Mouse (Mus musculus) limb, embryonic 10.5 days (tissue): ENCODE measurements at regions not wholly inside any gene's neighbourhood (a gene's known extent, or its start where the extent isn't known, plus 50 kb on each side); places are given as distances from the start of the nearest gene placed in this dataset.

Experiments
- DNase-seq: peaks from one replicate; pipeline ENCODE4 v3.0.0-alpha.2; 2017; ENCODE audit warnings: low spot score
- H3K27ac ChIP-seq: fragments of 300-500 bp; sonication (generic); 2 replicates; pipeline ENCODE4 v1.5.1; 2016; ENCODE audit warnings: mild to moderate bottlenecking
- H3K27me3 ChIP-seq: fragments of 300-500 bp; sonication (generic); 2 replicates; pipeline ENCODE4 v1.6.1; 2016; ENCODE audit warnings: low read depth, mild to moderate bottlenecking; ENCODE audit not compliant: poor library complexity, severe bottlenecking
- H3K36me3 ChIP-seq: fragments of 300-500 bp; sonication (generic); 2 replicates; pipeline ENCODE4 v1.6.1; 2016; ENCODE audit warnings: mild to moderate bottlenecking, moderate library complexity
- H3K4me1 ChIP-seq: fragments of 300-500 bp; sonication (generic); 2 replicates; pipeline ENCODE4 v1.6.1; 2016
- H3K4me3 ChIP-seq: fragments of 300-500 bp; sonication (generic); 2 replicates; pipeline ENCODE4 v1.5.1; 2016; ENCODE audit warnings: mild to moderate bottlenecking, moderate library complexity
- H3K9me3 ChIP-seq: fragments of 300-500 bp; sonication (generic); replicated peaks from 2 replicates; pipeline ENCODE4 v1.6.1; 2016; ENCODE audit warnings: mild to moderate bottlenecking
- WGBS: fragments of 180-500 bp; shearing (Covaris S2); methylation state at CpG from one replicate; pipeline ENCODE4 v1.1.7; 2016; 5-methylcytosine and 5-hydroxymethylcytosine counted together

- 85% methylated on average over 3 of the region's 3 CpGs for WGBS
- H3K4me1 ChIP-seq, result no peaks in the 10 kb centered on the region
- peaks cover 66% of the 10 kb centered on the region for H3K27me3 ChIP-seq
- no peaks in the 10 kb centered on the region for H3K36me3 ChIP-seq
- H3K4me3 ChIP-seq, result no peak overlapping the region
- no peak for DNase-seq
- H3K9me3 ChIP-seq, result no peaks in the 10 kb centered on the region
- no peak overlapping the region for H3K27ac ChIP-seq
Measured at GRCm38 (mm10) chrX:164878336-164878735, 101.8 kb downstream of the Mospd2 start.

DNA sequence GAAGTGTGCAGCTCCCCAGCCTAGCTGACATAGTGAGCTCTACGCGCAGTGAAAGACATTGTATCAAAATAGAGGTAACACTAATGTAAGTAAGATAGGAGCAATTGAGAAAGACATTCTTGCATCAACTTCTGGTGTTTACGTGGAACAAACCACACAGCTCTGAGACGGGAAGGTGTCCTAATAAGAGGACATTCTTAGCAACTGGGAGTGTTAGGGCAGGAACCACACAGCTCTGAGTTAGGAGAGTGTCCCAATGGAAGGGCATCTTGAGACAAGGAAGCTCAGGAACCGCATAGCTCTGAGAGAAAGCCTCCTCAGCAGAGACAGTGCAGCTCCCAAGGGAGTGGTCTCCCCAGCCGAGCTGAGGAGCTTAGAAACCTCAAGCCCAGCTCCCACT lies 139.8 kb downstream of the Mospd2 start:
- no peaks in the 10 kb centered on the region for H3K4me1 ChIP-seq
- peaks cover 70% of the 10 kb centered on the region for H3K27me3 ChIP-seq
- H3K4me3 ChIP-seq, result no peak overlapping the region
- 89% methylated on average over 6 of the region's 6 CpGs for WGBS
- H3K36me3 ChIP-seq, result no peaks in the 10 kb centered on the region
- H3K27ac ChIP-seq, result no peak overlapping the region
- no peak for DNase-seq
- no peaks in the 10 kb centered on the region for H3K9me3 ChIP-seq

- Histone ChIP-seq H3K9me3 (no peaks in the 10 kb centered on the region), H3K27ac (no peak overlapping the region), H3K4me3 (no peak overlapping the region), H3K36me3 (no peaks in the 10 kb centered on the region), H3K4me1 (no peaks in the 10 kb centered on the region), H3K27me3 (peaks cover 67% of the 10 kb centered on the region)
- no peak for DNase-seq
Measured at GRCm38 (mm10) chrX:164820906-164821305, 159.3 kb downstream of the Mospd2 start.

- H3K27me3 ChIP-seq, result peaks cover 16% of the 10 kb centered on the region
- H3K4me3 ChIP-seq, result no peak overlapping the region
- H3K36me3 ChIP-seq, result no peaks in the 10 kb centered on the region
- 51% methylated on average over 3 of the region's 3 CpGs for WGBS
- H3K9me3 ChIP-seq, result no peaks in the 10 kb centered on the region
- no peaks in the 10 kb centered on the region for H3K4me1 ChIP-seq
- no peak overlapping the region for H3K27ac ChIP-seq
- no peak for DNase-seq
Measured at GRCm38 (mm10) chrX:164787293-164787692, 192.9 kb downstream of the Mospd2 start.

DNA sequence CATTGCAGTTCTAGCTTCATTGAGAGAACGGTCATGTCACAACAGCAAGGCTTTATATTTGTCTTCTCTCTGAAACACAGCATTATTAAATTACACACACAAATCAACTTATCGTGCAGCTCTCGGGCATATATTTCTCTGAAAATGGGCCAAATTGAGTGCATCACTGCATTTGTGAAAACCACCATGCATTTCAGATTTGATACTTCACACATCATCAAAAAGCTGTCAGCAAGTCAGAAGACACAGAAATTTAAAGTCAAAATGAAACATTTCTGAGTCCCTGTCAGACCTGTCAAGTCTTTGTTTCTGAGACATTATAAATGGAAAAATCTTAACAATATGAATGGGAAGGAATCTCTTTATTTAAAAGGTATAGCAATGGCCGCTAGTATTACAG lies 215.3 kb downstream of the Mospd2 start:
- peaks cover 34% of the 10 kb centered on the region; the same call in 1 of the 2 replicates for H3K27me3 ChIP-seq
- H3K4me3 ChIP-seq, result no peak overlapping the region
- no peaks in the 10 kb centered on the region for H3K36me3 ChIP-seq
- WGBS, result 89% methylated on average over 4 of the region's 4 CpGs
- DNase-seq, result no peak
- H3K9me3 ChIP-seq, result no peaks in the 10 kb centered on the region
- no peaks in the 10 kb centered on the region for H3K4me1 ChIP-seq
- no peak overlapping the region for H3K27ac ChIP-seq

- no peak overlapping the region for H3K4me3 ChIP-seq
- no peak overlapping the region for H3K27ac ChIP-seq
- no peaks in the 10 kb centered on the region for H3K4me1 ChIP-seq
- no peaks in the 10 kb centered on the region for H3K36me3 ChIP-seq
- peaks cover 29% of the 10 kb centered on the region; the same call in 1 of the 2 replicates for H3K27me3 ChIP-seq
- 79% methylated on average over 2 of the region's 2 CpGs for WGBS
- H3K9me3 ChIP-seq, result no peaks in the 10 kb centered on the region
- DNase-seq, result no peak
Measured at GRCm38 (mm10) chrX:164763764-164764445, 216.3 kb downstream of the Mospd2 start.

DNA sequence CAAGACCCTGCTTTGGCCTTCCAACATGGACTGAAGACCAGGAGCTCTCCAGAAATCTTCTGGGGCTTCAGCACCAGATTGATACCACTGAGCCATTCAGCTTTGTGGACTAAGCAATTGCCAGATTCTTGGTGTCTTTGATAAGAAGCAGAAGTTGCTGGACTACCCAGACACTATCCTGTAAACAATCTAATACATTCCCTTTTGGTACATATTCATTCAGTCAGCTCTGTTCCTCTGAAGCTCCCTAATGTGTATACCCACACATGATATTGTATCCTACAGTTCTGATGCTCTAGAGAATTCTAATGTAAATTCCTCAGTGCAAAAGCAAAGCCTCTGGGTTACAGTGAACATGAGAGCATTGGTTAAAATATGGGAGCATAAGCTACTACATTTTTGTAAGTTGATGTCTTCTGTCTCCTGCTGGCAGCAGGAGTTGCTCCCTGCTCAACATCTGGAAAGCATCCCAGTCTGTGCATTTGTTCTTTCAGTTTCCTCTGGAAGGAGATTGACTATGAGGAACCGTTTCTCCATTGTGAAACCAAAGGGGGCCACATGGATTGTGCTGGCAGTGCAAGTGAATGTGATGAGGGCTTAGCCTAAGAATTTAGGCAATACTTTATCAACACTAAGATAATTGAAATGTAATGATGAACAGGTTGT lies 234.5 kb downstream of the Mospd2 start:
- no peaks in the 10 kb centered on the region for H3K36me3 ChIP-seq
- no peak for DNase-seq
- 59% methylated on average over 1 of the region's 1 CpGs for WGBS
- H3K27me3 ChIP-seq, result peaks cover 34% of the 10 kb centered on the region; the same call in 1 of the 2 replicates
- no peaks in the 10 kb centered on the region for H3K4me1 ChIP-seq
- H3K4me3 ChIP-seq, result no peak overlapping the region
- no peaks in the 10 kb centered on the region for H3K9me3 ChIP-seq
- no peak overlapping the region for H3K27ac ChIP-seq
